Mouse (Mus musculus) left cerebral cortex, postnatal 14 days (tissue): ENCODE results near the gene Slc24a3. TPM values are rescaled to one million over a fixed set of nuclear protein-coding genes. Genes with fewer than 3 reads are reported as not detected.
A peak's percentile ranks its signal among the peaks of the same experiment; 100 is the strongest.

Experiments used
- DNase-seq, 2 experiments: peaks; one replicate each; pipeline ENCODE4 v3.0.0; 2021 to 2022; ENCODE audit warnings: low spot score in 2 of 2, mixed read lengths in 1 of 2
- intact Hi-C: fragments of 180-260 bp; cut with DNase I; formaldehyde crosslinking; loops from one replicate; pipeline ENCODE4 v1.15.1; 2025
- total RNA-seq, 2 experiments: library from RNA; stranded (reverse); gene quantifications; 2 replicates each; pipeline ENCODE4 v1.2.3; 2021

Gene Slc24a3
- total RNA-seq, 2 experiments from 2014 or later: 159 to 160 TPM

GRCm38 (mm10) chr2:145655373-145655960 is 487.9 kb downstream of the Slc24a3 start:
- no peak for DNase-seq
- intact Hi-C loops: no loop called here

DNA sequence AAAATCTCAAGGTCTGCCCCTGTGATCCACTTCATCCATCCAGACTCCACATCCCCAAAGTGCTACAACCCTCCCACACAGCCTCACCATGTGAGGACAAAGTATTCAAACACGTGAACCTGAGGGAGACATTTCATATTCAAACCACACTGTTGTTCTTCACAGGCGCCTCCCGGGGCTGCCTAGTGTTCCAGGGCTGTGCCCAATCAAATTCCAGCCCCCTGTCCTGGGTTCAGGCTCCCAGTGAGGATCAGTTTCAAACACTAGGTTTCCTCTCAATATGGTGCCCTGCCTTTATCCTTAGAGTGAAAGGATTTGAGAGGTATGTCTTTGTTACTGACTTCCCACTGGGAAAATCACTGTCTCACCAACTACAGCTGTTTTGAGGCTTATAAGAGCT is 488.6 kb downstream of the Slc24a3 start:
- intact Hi-C loops: no loop called here
- DNase-seq: no peak

- no peak for DNase-seq
- intact Hi-C loops: no loop called here
Measured at GRCm38 (mm10) chr2:145656716-145657115, 489.2 kb downstream of the Slc24a3 start.

- intact Hi-C loops: no loop called here
Measured at GRCm38 (mm10) chr2:145661242-145661641, 493.7 kb downstream of the Slc24a3 start.

DNA sequence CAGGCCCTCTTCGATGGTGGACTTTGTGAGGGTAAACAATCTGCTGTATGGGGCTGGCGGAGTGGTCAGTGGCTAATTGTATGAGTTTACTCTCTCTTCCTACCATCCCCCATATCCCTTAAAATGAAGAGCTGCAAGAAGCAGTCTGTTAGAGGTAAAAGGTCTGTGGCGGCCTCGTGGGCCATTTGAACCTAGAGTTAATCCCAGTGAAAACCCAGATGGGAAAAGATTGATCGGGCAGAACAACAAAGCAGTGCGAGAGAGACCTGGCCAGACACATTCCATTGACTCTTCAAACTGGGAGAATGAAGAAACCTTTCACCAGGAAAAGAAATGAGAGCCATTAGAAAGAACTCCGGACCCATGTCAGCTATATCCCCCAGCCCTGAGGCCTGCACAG is 496.3 kb downstream of the Slc24a3 start:
- DNase-seq: no peak
- intact Hi-C loops: no loop called here

More at GRCm38 (mm10) chr2:145661242-145661641, 493.7 kb downstream of the Slc24a3 start:
- no peak for DNase-seq

DNA sequence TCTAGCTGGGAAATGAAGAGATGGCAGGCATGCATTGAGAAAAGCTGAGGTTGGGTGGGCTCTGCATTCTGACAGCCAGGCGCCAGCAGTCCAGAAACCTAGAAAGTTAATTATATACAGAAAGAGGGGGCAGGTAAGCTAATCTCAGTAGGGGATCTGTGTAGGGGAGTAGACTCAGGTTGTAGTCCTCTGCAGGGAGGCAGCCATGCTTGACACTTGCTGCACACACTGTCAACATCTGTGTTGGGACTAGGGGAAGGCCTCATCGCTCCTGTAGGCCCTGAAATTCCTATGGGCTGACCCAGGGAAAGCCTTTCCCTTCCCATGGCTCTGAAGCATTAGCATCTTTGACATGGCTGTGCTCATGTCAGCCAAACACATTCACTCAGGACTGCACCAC is 496.8 kb downstream of the Slc24a3 start:
- DNase-seq: no peak
- intact Hi-C loops: no loop called here

DNA sequence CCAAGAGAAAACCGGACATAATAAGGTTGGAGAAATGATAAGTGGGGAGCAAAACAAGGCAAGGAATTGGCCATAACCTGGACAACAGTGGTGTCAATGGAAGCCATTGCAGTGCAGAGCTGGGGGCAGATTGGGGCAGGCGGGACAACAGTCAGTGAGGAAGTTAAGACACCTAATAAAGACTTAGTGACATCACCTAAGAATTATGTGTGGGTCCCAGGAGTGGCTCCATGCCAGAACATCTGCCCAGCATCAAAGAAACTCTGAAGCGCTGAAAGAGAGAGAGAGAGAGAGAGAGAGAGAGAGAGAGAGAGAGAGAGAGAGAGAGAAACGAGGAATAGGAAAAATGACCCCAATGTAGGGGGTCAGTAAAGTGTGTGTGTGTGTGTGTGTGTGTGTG is 500.6 kb downstream of the Slc24a3 start:
- intact Hi-C loops: no loop called here
- no peak for DNase-seq

GRCm38 (mm10) chr2:145670131-145670530 is 502.6 kb downstream of the Slc24a3 start:
- no peak for DNase-seq
- intact Hi-C loops: no loop called here

DNA sequence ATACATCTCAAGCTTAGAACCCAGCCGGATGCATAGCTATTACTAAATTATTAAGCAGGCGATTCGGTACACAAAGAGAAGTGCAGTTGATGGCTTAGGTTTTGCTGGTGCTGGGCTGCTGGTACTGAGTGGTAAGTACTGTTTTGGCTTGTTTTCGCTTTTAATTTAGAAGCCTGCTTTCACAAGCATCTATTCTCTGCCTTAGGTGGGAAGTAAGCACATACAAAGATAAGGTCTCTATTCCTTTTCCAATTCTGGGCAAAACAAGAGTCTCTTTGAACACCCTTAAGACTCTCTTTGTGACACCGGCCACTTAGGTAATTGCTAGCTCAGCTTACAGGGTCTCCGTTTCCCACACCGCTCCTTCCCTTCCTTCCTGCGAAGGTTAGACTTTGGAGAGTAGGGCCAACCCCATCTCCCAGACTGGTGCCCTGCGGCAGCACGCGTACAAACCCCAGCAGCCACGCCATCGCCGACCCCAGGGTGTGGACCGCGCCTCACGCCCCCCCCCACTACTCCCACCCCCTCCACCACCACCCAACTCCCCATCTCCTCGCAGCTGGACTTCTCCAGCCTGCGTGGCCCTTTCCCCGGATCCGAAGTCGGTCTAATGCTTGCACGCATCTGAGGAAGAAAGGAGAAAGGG is 507.1 kb downstream of the Slc24a3 start:
- intact Hi-C loops: no loop called here

DNA sequence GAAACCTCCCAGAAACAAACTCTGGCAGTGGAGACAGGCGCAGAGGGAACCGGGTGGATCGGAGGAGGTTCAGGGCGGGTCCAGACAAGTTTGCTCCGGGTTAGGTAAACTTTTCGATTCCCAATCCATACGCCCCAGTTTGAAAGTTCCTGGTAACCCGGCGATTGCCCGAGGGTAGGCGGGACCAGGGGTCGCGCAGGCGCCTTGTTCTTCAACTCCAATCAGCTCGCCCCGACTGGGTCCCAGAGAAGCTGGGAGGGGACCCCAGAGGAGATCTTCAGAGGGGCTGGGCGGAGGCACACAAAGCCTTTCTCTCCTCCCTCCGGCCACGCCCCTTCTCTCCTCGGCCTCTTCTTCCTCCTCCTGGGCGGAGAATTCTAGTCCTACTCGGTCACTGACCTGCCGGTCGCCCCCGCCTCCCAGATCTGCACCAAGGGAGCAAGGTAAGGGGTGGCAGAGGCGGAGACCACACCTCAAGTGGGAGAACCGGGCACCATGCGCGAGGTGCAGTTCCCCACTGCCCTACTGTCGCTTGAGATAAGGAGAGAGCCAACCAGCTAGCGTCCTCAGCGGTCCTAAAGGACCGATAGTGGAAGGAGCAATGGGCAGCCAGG is 507.7 kb downstream of the Slc24a3 start, which contains the start of gene Rin2:
TSS of gene Rin2 (plus strand) at position 74 of the 614 bp plus-strand sequence.
- peak in 1 of 2 experiments; percentile 26 for DNase-seq
- intact Hi-C loops: no loop called here

More for the DNA sequence above, 507.1 kb downstream of the Slc24a3 start:
- DNase-seq: no peak

DNA sequence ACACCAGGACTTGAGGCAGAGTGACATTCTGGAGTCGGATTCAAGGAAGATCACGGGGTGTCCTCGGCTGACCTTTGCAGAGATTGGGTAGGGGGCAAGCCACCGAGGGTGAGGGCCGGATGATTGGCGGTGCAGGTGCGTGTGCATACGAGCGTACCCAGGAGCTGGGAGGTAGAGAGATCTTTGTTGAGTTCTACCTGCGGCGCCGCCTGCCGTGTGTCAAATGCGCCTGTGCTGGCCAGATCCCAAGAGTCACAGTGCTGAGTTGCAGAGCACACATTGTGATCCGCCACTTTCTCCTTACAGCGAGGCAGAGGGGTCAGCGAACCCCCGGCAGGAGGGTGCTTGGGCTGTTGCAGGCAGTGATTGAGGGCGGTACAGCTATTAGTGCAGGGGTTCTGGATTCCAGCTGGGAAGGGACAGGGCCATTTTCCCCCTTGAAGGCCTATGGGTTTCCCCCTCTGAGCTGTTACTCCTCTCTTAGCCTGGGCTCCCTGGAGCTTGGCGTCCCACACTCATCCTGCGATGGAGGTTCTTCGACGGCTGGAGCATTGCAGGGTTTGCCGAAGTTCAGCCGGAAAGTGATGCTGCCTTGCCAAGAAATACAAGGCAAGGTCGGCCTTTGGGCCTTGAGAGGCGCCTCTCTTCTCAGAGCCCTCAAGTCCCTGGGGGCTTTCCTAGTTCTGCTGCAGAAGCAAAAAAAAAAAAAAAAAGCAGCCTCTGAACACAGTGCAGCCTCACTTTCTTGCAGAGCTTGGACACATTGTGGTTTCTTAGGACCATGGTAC is 508.4 kb downstream of the Slc24a3 start:
- intact Hi-C loops: no loop called here
- DNase-seq: peak in 1 of 2 experiments; percentile 16

- intact Hi-C loops: no loop called here
- DNase-seq: no peak
Measured at GRCm38 (mm10) chr2:145676544-145676925, 509.0 kb downstream of the Slc24a3 start.

- intact Hi-C loops: no loop called here
- no peak for DNase-seq
Measured at GRCm38 (mm10) chr2:145676936-145677335, 509.4 kb downstream of the Slc24a3 start.

GRCm38 (mm10) chr2:145680141-145680540 is 512.6 kb downstream of the Slc24a3 start:
- intact Hi-C loops: no loop called here

GRCm38 (mm10) chr2:145680762-145681161 is 513.2 kb downstream of the Slc24a3 start:
- no peak for DNase-seq
- intact Hi-C loops: no loop called here

More at GRCm38 (mm10) chr2:145680141-145680540, 512.6 kb downstream of the Slc24a3 start:
- DNase-seq: no peak

DNA sequence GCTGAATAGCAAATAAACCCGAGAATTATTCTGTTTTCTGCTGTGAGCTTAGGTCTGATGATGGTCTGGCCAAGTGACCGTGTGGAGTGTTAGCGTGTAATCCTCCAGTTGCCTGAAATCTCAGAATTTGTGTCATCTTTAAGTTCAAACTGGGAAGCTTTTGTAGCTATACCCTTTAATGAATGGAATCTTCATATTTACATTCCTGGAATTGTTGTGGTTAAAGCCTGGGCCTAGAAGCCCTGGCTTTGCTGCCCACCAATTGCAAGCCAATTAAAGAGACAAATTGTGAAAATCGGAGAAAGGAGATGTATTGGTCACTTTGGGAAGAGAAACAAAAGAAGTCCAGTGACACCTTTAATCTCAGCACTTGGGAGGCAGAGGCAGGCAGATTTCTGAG is 514.1 kb downstream of the Slc24a3 start:
- DNase-seq: no peak
- intact Hi-C loops: no loop called here

- intact Hi-C loops: no loop called here
- DNase-seq: no peak
Measured at GRCm38 (mm10) chr2:145682924-145683323, 515.4 kb downstream of the Slc24a3 start.

DNA sequence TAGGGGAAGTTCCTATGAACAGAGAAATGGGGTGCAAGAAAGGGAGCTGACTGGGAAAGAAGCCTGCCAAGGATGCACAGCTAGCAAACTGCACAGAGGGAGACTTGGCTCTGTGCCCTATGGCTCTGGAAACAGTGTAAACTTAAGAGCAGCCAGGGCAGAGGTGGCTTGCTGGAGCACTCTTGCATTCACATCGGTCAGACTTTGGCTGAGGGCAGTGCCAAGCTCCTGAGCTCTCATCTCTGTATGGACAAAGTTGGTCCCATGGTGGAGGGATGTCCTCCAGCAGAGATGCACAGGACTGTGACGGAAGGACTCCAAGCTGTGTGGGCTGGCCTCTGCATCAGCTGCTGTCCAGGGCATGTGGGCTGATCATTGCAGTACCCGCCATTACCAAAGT is 516.0 kb downstream of the Slc24a3 start:
- intact Hi-C loops: no loop called here
- peak in 1 of 2 experiments; percentile 19 for DNase-seq

DNA sequence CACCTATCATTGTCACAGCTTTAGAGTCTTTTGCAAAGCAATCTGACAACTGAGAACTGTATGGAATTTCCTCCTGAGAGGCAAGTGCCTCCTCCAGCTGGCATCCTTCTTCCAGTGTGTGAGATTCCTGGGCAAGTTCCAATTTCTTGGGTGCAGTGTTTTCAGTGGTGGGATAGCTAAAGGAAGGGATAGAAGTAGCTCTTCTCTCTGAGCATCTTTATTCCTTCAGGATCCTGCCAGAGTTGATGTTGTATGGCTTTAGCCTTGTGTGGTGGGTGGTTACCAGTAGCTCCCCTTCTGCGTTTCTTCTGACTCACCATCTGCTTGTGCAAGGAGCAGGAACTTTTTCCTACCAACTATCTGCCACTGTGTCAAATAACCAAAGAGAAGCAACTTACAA is 516.6 kb downstream of the Slc24a3 start:
- intact Hi-C loops: no loop called here
- peak; percentile 33 to 48 for DNase-seq

GRCm38 (mm10) chr2:145684891-145685290 is 517.3 kb downstream of the Slc24a3 start:
- no peak for DNase-seq

More at GRCm38 (mm10) chr2:145684891-145685290, 517.3 kb downstream of the Slc24a3 start:
- intact Hi-C loops: no loop called here
